Mouse (Mus musculus): Measurements from ENCODE around the gene Pigr. TPM values are rescaled to one million over a fixed set of nuclear protein-coding genes. Genes with fewer than 3 reads are reported as not detected.
A peak's percentile ranks its signal among the peaks of the same experiment; 100 is the strongest.

Gene Pigr
- not detected for total RNA-seq (2021)
- 0.32 and 3.1 TPM in 2 replicates for polyA plus RNA-seq (2012; rRNA removed)
- long read RNA-seq = 0 reads

DNA sequence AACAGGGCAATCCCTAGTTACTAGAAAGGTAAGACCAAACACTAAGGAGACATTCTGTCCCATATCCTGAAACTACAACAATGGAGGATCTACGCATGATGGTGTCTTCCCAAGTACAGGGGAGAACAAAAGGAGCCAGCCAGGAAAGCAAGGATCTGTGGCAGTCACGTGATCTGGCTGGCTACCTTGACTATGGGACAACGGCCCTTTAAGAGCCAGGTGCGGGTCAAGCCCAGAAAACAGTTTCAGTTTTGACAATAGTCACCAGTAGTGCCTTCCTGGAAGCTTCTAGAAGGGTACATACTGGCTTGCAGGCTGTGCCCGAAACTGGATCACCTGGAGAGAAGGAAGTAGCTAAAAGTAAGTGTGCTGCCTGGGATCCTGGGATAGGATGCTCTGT is at the start of gene Pigr:
TSS of gene Pigr (plus strand) at position 237 of the 400 bp plus-strand sequence.
- Histone ChIP-seq H3K9ac (ENCODE audit: low read depth, low read length) (no peak within 1 kb of the TSS), H3K4me1 (ENCODE audit: control insufficient read depth, insufficient read depth, low read length) (no peaks in the 10 kb centered on the region; the same call in 1 of the 2 replicates), H3K27me3 (ENCODE audit: control insufficient read depth, insufficient read depth, low read length) (no peaks in the 10 kb centered on the region), H3K79me2 (replicated peaks; ENCODE audit: control insufficient read depth, insufficient read depth, low read length) (no peaks in the 10 kb centered on the region), H3K27ac (no peak within 1 kb of the TSS), H3K36me3 (ENCODE audit: control insufficient read depth, insufficient read depth, low read length) (no peaks in the 10 kb centered on the region), H3K4me3 (no peak within 1 kb of the TSS)
- intact Hi-C loops (cut with DNase I) = no loop called here
- TF ChIP-seq CTCF (IDR thresholded peaks at IDR 0.05) (no peak), EP300 (IDR thresholded peaks at IDR 0.05; ENCODE audit: insufficient read depth, low read depth, low read length) (no peak), POLR2A (IDR thresholded peaks at IDR 0.05; ENCODE audit: insufficient read depth, low read depth, low read length) (no peak)
- WGBS = 88% methylated on average over 5 of the region's 5 CpGs
- no peak for DNase-seq

DNA sequence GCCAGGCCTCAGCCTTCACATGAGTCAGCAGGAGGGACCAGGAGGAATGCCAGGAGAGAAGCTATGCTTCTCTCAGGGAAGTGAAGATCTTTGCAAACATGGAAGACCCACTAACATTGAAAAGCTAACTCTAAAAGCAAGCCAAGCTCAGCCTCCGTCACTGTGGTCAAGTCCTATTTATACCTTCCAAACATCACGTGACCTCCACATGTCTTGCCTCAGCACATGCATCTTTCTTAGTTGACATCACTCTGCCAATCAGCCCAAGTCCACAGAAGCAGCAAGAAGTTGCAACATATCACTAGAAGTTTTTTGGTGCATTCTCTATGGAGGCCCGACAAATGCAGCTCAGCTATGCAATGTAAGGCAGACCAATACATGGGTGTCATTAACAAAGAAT is 46.6 kb upstream of the Pigr start:
- Histone ChIP-seq H3K4me3 (no peak overlapping the region), H3K4me1 (ENCODE audit: control insufficient read depth, insufficient read depth, low read length) (no peaks in the 10 kb centered on the region), H3K9ac (ENCODE audit: low read depth, low read length) (no peak overlapping the region), H3K27ac (no peak overlapping the region), H3K36me3 (ENCODE audit: control insufficient read depth, insufficient read depth, low read length) (no peaks in the 10 kb centered on the region), H3K79me2 (replicated peaks; ENCODE audit: control insufficient read depth, insufficient read depth, low read length) (no peaks in the 10 kb centered on the region), H3K27me3 (ENCODE audit: control insufficient read depth, insufficient read depth, low read length) (no peaks in the 10 kb centered on the region; the same call in 1 of the 2 replicates)
- DNase-seq = no peak
- intact Hi-C loops (cut with DNase I) = loop anchor here (5.0 to 10.0 kb wide), 2 partner anchors 205 to 233 kb away; no protein-coding TSS in a partner anchor
- WGBS = 73% methylated on average over 3 of the region's 3 CpGs
- no peak for TF ChIP-seq POLR2A (IDR thresholded peaks at IDR 0.05; ENCODE audit: insufficient read depth, low read depth, low read length)
- no peak for TF ChIP-seq EP300 (IDR thresholded peaks at IDR 0.05; ENCODE audit: insufficient read depth, low read depth, low read length)
- TF ChIP-seq CTCF (IDR thresholded peaks at IDR 0.05) = no peak

DNA sequence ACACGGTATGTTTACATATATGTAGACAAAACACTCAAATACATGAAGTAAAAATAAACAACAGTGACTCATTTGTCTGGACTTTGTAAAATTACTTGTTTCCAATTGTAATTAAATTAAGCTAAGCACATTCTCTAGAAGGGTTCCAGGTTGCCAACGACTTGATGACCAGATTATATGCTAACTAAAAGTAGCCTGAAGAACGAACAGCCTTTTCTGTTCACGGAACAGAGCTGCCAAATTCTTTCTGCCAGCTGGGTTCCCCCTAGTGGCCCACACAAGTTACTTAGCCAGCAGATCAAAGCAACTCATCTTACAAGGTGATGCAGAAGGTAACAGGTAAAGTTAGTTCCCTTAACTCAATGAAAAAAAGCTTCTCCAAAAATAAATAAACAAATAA is 42.4 kb upstream of the Pigr start:
- no peak for DNase-seq

DNA sequence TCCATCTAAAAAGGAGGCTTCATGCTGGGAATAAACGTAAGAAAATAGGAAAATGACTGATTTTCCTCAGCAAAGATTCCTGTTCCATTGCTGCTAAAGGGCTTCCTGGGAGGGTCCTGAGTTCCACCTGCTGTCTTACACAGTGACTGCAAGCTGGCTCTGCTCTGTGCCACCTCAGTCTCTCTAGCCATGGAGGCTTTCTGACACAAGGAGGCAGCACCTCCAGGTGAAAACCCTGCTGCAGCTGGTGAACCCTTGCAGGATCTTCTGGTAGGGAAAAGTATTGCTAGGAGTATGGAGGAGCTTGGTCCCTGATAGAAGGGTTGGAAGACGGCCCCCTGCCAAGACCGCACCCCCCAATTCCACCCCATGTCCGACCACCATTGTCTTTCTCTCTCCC is 39.5 kb upstream of the Pigr start:
- H3K4me1 ChIP-seq (ENCODE audit: control insufficient read depth, insufficient read depth, low read length) = no peaks in the 10 kb centered on the region
- no peaks in the 10 kb centered on the region for H3K27me3 ChIP-seq (ENCODE audit: control insufficient read depth, insufficient read depth, low read length)
- TF ChIP-seq EP300 (IDR thresholded peaks at IDR 0.05; ENCODE audit: insufficient read depth, low read depth, low read length) = no peak
- TF ChIP-seq CTCF (IDR thresholded peaks at IDR 0.05) = peak; percentile 33
- H3K9ac ChIP-seq (ENCODE audit: low read depth, low read length) = no peak overlapping the region
- H3K27ac ChIP-seq = no peak overlapping the region
- no peak for DNase-seq
- no peak overlapping the region for H3K4me3 ChIP-seq
- intact Hi-C loops (cut with DNase I) = no loop called here
- H3K36me3 ChIP-seq (ENCODE audit: control insufficient read depth, insufficient read depth, low read length) = no peaks in the 10 kb centered on the region
- no peaks in the 10 kb centered on the region for H3K79me2 ChIP-seq (replicated peaks; ENCODE audit: control insufficient read depth, insufficient read depth, low read length)
- 48% methylated on average over 4 of the region's 4 CpGs for WGBS

More for the DNA sequence above, 42.4 kb upstream of the Pigr start:
- Histone ChIP-seq H3K27ac (no peak overlapping the region), H3K27me3 (ENCODE audit: control insufficient read depth, insufficient read depth, low read length) (no peaks in the 10 kb centered on the region; the same call in 1 of the 2 replicates), H3K9ac (ENCODE audit: low read depth, low read length) (no peak overlapping the region), H3K36me3 (ENCODE audit: control insufficient read depth, insufficient read depth, low read length) (no peaks in the 10 kb centered on the region), H3K79me2 (replicated peaks; ENCODE audit: control insufficient read depth, insufficient read depth, low read length) (no peaks in the 10 kb centered on the region), H3K4me1 (ENCODE audit: control insufficient read depth, insufficient read depth, low read length) (no peaks in the 10 kb centered on the region), H3K4me3 (no peak overlapping the region)
- intact Hi-C loops (cut with DNase I) = loop anchor here (2.0 kb wide), 1 partner anchor 91 kb away; no protein-coding TSS in a partner anchor
- no peak for TF ChIP-seq EP300 (IDR thresholded peaks at IDR 0.05; ENCODE audit: insufficient read depth, low read depth, low read length)
- TF ChIP-seq CTCF (IDR thresholded peaks at IDR 0.05) = peak; percentile 71
- WGBS = 16% methylated on average over 4 of the region's 4 CpGs

DNA sequence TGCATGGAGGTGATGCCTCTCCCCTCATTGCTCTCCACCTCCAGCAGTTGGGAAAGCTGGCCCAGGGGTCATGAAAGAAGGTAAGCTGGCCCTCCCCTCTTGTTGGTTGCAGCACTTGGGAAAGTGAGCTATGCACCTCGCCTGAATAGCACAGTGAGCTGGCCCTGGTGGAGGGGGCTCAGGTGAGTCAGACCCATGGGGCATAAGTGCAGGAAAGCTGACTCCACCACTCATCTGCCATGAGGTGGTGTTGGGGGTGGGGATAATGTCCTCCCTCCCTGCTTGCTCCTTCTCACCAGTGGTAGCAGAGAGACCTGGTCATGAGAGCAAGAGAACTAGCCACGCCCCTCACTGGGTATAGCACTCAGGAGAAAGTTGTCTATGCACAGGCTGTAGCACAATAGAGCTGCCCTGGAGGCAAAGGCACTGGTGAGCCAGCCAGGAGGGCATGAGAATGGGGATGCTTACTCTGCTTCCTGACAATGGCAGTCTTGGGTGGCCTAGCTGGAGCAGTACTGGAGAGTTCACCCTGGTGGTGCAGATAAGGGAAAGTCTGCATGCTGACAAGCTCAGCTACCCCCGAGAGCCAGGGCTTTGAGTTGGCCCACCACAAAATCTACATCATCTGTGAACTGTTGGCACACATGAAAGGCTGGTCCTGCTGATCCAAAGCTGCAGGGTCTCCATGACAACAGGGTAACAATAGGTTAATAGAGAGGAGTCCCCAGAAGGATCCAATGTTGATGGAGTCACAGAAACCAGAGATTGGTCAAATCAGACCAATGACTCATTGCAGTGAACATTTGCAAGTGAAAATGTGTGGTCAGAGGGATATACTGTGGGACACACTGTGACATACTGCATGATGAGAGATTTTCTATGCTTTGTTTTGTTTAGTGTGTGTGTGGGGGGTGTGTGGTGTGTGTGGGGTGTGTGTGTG is 36.7 kb upstream of the Pigr start:
- intact Hi-C loops (cut with DNase I) = no loop called here
- H3K4me1 ChIP-seq (ENCODE audit: control insufficient read depth, insufficient read depth, low read length) = no peaks in the 10 kb centered on the region
- H3K79me2 ChIP-seq (replicated peaks; ENCODE audit: control insufficient read depth, insufficient read depth, low read length) = no peaks in the 10 kb centered on the region
- no peak overlapping the region for H3K27ac ChIP-seq
- H3K4me3 ChIP-seq = no peak overlapping the region
- H3K9ac ChIP-seq (ENCODE audit: low read depth, low read length) = no peak overlapping the region
- DNase-seq = no peak
- H3K36me3 ChIP-seq (ENCODE audit: control insufficient read depth, insufficient read depth, low read length) = no peaks in the 10 kb centered on the region
- TF ChIP-seq EP300 (IDR thresholded peaks at IDR 0.05; ENCODE audit: insufficient read depth, low read depth, low read length) = no peak
- TF ChIP-seq CTCF (IDR thresholded peaks at IDR 0.05) = no peak
- no peak for TF ChIP-seq POLR2A (IDR thresholded peaks at IDR 0.05; ENCODE audit: insufficient read depth, low read depth, low read length)
- WGBS = 64% methylated on average over 3 of the region's 3 CpGs
- H3K27me3 ChIP-seq (ENCODE audit: control insufficient read depth, insufficient read depth, low read length) = no peaks in the 10 kb centered on the region

DNA sequence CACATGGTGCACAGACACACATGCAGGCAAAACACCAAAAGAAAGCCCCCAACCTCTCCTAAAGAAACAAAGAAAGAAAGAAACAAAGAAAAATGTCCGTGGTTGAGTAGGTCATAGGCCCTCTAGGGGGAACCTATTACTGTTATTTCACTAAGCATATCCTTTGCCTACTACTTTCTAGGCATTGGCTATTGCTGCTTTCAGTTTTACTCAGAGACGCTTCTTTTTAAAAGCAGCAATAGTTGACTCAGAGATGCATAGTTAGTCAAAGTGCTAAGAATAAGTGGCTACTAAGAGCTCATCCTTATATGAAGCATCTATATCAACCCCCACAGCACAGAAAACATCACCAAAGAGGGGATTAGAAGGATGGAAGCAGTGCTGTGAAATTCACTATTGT is 31.2 kb upstream of the Pigr start:
- intact Hi-C loops (cut with DNase I) = no loop called here
- Histone ChIP-seq H3K4me1 (ENCODE audit: control insufficient read depth, insufficient read depth, low read length) (no peaks in the 10 kb centered on the region), H3K27ac (no peak overlapping the region), H3K4me3 (no peak overlapping the region), H3K27me3 (ENCODE audit: control insufficient read depth, insufficient read depth, low read length) (no peaks in the 10 kb centered on the region), H3K36me3 (ENCODE audit: control insufficient read depth, insufficient read depth, low read length) (no peaks in the 10 kb centered on the region), H3K9ac (ENCODE audit: low read depth, low read length) (no peak overlapping the region), H3K79me2 (replicated peaks; ENCODE audit: control insufficient read depth, insufficient read depth, low read length) (no peaks in the 10 kb centered on the region)
- WGBS = 68% methylated on average over 2 of the region's 2 CpGs
- DNase-seq = no peak
- no peak for TF ChIP-seq EP300 (IDR thresholded peaks at IDR 0.05; ENCODE audit: insufficient read depth, low read depth, low read length)
- TF ChIP-seq CTCF (IDR thresholded peaks at IDR 0.05) = no peak
- TF ChIP-seq POLR2A (IDR thresholded peaks at IDR 0.05; ENCODE audit: insufficient read depth, low read depth, low read length) = no peak
